Mouse (Mus musculus): ENCODE results near the gene Bag3.

The Bag3 gene

DNA sequence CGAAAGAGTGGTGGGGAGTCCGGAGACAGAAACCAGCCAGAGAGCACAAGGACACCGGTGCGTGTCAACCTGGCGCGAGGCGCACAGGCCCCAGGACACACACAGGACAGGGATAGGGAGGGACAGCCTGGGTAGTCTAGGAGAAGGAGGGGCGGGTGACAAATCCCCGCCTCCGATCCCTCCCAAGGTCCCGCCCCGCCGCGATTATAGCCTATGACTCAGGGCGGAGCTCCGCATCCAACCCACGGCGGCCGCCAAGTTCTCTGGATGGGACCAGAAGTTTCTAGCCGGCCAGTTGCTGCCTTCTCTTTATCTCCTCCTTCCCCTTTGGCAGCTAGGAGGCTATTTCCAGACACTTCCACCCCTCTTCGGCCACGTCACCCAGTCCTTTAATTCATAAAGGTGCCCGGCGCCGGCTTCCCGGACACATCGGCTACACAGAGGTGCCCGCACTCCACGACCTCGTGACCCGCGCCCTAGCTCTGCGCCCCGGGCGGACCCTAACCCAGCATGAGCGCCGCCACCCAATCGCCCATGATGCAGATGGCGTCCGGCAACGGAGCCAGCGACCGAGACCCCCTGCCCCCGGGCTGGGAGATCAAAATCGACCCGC lies at the start of gene Bag3:
Bag3 (plus strand) TSS at position 268 of the 613 bp plus-strand sequence.
- DNase-seq (ENCODE audit: low spot score), result peak; percentile 95

DNA sequence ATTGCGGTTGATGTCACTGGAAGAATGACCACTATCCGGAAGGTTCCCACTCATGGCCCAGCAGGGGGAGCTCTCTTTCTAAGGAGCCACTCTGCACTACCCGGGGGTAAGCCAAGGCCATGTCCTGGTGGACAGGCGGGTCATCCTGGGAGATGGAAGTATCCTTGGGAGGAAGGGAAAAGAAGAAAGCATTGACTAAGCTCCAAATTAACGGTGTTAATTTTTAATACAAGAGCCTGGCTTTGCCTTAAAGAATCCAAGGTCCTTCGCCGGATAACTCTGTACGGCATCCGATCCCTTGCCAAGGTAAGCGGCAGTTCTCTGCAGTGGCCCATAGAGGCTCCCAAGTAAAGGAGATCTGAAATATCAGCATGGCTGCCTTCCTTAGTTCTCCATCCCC lies 49.1 kb upstream of the Bag3 start:
- peak; percentile 75 for DNase-seq (ENCODE audit: low spot score)

GRCm38 (mm10) chr7:128488986-128489385 lies 34.4 kb upstream of the Bag3 start:
- DNase-seq (ENCODE audit: low spot score), result no peak

DNA sequence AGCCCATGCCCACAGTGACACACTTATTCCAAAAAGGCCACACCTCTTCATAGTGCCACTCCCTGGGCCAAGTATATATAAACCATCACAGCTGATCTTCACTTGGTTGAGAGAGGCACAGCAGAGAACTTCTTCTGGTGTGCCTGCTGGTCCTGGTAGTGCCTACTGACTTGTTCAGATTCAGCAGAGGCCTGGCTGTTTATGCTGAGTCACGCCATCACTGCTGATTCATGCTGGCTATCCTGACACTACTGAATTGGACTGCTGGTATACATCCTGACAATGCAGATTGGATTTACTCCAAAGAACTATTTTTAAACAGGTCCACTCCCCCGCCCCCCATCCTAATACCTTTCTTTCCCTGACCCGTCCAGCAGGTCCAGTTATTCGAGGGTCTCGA lies 28.9 kb upstream of the Bag3 start:
- DNase-seq (ENCODE audit: low spot score), result peak; percentile 10

- no peak for DNase-seq (ENCODE audit: low spot score)
Measured at GRCm38 (mm10) chr7:128499801-128500200, 23.6 kb upstream of the Bag3 start.

- DNase-seq (ENCODE audit: low spot score), result no peak
Measured at GRCm38 (mm10) chr7:128504091-128504490, 19.3 kb upstream of the Bag3 start.

DNA sequence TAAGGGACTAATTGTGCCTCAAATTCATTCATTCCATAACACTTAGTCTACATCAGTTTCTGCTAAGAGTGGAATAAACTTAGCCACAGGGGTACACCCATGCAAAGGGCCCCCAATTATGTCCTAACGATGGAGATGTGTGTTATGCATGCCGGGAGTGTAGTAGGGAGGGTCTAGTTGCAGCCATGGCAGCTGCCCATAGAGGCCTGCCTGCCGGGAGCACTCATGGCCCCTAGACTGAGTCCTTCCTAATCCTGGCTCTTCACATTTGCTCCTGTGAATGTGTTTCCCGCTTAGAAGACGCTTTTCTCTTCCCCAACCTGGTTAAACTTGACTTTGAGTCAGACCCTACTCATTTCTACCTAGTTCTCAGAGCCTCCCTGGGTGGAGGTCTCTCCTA lies 11.5 kb upstream of the Bag3 start:
- no peak for DNase-seq (ENCODE audit: low spot score)

DNA sequence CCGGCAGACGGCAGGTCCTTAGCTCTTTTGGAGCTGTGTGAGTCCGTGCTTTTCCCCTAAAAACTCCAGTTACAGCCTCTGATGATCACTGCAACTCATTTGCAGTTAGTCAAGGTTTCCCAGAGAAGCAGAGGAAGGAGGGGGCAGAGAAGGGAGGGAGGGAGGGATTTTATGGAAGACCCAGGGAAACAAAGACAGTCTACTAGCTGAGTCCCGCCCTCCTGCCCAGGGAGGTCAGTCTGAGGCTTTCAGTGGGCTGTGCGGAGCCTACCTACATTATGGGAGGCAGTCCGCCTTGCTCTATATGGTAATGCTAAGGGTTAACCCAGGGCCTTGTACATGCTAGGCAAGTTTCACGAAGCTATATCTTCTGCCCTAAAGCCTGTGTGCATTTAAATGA lies 9.9 kb upstream of the Bag3 start:
- no peak for DNase-seq (ENCODE audit: low spot score)

DNA sequence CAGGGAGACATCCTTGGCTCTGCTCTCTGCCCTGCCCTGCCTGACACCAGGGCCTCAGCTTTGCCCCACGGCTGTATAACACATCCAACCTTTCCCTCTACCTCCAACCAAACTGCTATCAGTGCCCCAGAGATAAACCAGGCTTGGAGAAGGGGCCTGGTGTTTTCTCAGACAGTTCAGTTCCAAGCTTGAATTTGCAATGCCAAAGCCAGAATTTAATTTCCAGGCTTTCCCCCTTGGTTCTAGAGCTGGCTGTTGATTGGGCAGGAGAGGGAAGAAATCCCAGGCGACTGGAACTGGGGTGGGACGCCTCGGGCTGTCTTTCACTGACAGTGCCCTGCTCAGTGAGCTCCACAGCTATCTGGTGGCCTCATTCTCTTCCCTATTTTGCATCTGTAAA lies 9.1 kb upstream of the Bag3 start:
- DNase-seq (ENCODE audit: low spot score), result no peak

DNA sequence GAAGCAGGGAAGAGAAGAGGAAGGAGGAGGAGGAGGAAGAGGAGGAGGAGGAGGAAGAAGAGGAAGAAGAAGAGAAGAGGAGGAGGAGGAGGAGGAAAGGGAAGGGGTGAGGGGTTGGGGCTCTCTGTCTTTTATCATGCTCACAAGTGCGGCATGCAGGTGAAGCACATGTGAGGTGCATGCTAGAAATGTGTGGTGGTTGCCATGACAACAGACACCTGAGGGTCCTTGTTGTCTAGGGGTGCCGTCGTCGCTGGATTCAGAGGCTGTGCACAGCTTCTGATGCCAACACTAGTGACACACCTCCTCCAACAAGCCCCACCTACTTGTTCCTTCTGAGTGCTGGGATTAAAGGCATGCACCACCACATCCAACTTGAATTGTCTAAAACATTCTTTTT lies 7.1 kb upstream of the Bag3 start:
- DNase-seq (ENCODE audit: low spot score), result no peak

GRCm38 (mm10) chr7:128519316-128520050 lies 3.9 kb upstream of the Bag3 start:
- peak; percentile 69 for DNase-seq (ENCODE audit: low spot score)

DNA sequence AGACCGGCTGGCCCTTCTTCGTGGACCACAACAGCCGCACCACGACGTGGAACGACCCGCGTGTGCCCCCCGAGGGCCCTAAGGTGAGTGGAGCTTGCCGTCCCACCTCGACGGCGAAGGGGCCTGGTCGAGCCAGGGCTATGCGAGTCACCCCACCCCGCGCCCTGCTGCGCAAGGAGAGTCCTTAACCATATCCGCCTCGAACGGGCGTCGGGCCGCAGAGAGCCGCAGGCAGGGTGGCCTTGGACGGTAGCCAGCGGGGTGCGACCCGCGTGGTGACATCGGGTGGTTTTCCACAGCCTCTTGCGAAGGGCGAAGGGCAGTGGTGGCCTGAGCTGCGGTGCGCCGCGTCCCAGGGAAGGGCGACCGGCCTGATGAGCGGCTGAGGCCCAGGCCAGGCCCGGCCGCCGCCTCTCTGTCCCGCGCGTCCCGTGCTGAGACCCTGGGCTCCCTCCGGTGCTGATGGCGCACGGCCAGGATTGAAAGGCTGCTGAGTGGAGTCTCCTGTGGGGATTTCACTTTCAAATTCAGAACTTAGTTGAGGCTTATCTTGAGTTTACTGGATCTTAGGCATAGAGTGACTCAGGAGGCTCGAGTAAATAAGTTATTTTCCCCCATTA lies 656 bp downstream of the Bag3 start:
- DNase-seq (ENCODE audit: low spot score), result peak; percentile 75

- DNase-seq (ENCODE audit: low spot score), result peak; percentile 34
Measured at GRCm38 (mm10) chr7:128524641-128525040, 1.2 kb downstream of the Bag3 start.

GRCm38 (mm10) chr7:128526611-128527010 lies 3.2 kb downstream of the Bag3 start:
- peak; percentile 27 for DNase-seq (ENCODE audit: low spot score)

- DNase-seq (ENCODE audit: low spot score), result peak; percentile 26
Measured at GRCm38 (mm10) chr7:128528596-128528995, 5.2 kb downstream of the Bag3 start.

GRCm38 (mm10) chr7:128529126-128529525 lies 5.7 kb downstream of the Bag3 start:
- no peak for DNase-seq (ENCODE audit: low spot score)

DNA sequence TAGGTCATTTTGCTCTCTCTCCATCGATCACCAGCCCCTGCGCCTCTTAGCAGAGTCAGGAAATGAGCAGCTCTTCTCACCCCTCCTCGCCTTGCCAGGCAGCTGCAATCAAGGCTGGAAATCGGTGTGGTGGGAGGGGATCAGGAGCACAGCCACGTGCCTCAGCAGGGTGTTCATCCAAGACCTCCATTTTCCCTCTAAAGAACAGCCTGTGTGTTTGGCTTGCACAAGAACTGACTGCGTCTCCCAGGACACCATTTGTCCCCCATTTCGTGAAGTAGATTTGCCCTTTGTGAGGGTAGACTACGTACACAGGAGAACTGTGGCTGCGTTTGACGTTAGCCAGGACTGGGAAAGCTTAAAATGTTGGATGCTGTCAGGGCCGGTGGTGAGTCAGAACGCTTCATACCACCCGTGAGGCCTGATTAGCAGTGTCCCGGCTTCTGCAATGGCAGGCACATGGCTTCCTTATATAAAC lies 6.2 kb downstream of the Bag3 start:
- DNase-seq (ENCODE audit: low spot score), result peak; percentile 88

- DNase-seq (ENCODE audit: low spot score), result peak; percentile 73
Measured at GRCm38 (mm10) chr7:128531031-128531430, 7.6 kb downstream of the Bag3 start.

GRCm38 (mm10) chr7:128531929-128532328 lies 8.5 kb downstream of the Bag3 start:
- peak; percentile 88 for DNase-seq (ENCODE audit: low spot score)

- DNase-seq (ENCODE audit: low spot score), result peak; percentile 40
Measured at GRCm38 (mm10) chr7:128532441-128533166, 9.2 kb downstream of the Bag3 start.

- peak; percentile 54 for DNase-seq (ENCODE audit: low spot score)
Measured at GRCm38 (mm10) chr7:128534984-128535491, 11.6 kb downstream of the Bag3 start.

DNA sequence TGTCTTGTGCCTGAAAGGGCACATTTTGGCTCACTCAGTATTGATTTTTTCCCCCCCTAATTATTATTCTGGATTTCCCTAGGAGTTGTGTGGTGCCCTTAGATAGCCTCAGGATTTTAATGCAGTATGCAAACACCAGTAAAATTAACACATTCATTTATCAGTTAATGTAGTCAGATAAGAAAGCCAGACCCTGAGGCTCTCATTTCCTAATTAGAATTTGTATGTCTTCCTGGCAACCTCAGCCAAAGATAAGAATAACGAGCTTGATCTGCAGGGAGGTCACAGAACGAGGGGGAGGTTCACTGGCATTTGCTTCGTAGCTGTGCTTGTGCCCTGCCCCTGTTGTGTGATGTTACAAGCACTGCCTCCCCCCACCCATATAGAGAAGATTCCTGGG lies 12.7 kb downstream of the Bag3 start:
- no peak for DNase-seq (ENCODE audit: low spot score)

Measured in MN1 (cell line).